Mouse (Mus musculus): ENCODE results near the gene Gm34653. TPM values are rescaled to one million over a fixed set of nuclear protein-coding genes. Genes with fewer than 3 reads are reported as not detected.
"Not testable (repeated sequence)": the region's sequence is repeated elsewhere in the genome, so short reads cannot be mapped to it uniquely, and the experiment has no call there.

Gm34653 gene
- total RNA-seq (2021): not detected in 2 replicates
- long read RNA-seq: 0 reads

DNA sequence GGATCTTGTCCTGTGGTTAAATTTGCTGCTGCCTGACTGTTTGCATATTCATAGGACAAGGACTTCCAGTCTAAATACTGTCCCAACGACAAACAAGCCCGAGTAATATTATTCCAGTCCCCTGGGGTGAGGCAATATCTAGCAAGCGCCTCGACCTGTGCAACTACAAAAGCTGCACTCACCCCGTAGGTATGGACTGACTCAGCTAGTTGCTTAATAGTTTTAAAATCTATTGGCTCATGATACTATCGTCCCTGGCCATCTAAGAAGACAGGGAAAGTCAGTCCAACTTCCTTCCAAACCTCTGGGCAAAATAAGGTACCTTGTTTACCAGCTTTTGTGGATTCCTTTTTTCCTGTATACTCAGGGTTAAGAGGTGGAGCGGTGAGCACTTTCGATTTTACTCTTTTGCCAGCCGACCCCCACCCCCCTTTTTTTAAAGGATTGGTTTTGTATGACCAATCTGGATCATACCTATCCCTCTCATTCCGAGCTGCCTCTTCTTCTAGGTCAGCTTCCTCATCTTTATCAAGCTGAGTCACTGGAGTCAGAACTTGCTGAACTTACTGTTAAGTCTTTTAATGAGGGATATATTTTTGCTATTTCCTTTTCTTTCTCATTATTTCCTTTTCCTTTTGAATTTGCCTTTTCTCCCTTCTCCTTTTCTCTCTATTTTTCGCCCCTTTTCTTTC lies at the start of gene Gm34653:
TSS of gene Gm34653 (plus strand) at position 242 of the 692 bp plus-strand sequence.
- DNase-seq: not testable (repeated sequence)

DNA sequence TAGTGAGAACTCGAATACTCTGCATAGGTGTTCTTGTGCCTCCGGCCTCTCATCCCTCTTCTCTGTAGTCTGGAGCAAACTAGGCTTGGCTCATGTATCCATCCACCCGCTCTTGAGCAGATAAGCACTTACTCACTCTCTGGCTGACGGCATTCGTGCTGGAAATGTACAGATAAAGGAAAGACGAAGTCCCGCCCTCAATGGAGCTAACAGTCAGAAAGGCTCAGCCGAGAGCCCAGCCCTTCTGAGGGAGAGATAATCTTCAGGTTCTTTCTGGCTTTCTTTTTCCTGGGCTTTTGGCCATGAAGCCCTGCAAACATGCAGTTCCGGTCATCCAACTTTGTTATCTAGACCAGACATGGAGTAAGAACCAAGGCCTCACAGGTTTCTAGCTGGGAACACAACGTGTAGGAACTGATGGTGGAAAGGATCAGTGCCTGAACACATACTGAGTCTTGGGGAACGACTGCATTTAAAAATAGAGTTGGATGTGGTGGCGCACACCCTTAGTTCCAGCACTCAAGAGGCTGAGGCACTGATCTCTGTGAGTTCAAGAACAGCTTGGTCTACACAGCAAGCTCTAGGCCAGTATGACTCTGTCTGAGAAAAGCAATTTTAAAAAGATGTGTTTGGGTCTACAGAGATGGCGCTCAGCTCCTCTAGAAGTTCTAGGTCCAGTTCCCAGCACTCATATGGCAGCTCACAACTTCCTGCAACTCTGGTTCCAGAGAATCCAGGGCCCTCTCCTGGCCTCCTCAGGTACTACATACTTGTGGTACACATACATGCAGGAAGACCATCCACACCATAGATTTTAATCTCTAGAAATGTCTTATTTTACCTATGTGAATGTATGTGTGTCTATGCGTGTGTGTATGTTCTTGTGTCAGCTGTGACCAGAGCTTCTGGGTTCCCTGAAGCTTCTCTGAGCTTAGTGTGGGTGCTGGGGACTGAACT lies 49.5 kb upstream of the Gm34653 start:
- DNase-seq: no peak

DNA sequence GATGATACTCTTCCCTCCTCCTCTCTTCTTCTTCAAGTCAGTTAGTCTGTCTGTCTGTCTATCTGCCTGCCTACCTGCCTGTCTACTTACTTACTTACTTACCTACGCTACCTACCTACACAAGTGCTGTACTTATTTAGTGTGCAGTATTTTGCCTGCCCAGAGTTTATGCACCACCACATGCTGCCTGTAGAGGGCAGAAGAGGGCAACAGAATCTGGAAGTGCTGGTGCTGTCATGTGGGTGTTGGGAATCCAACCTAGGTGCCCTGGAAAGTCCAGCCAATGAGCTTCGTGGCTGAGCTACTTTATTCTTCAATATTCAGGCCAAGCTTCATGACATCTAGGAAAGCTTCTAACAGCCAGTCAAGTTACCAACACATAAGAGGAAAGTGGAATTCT lies 48.7 kb upstream of the Gm34653 start:
- DNase-seq: peak; percentile 38

DNA sequence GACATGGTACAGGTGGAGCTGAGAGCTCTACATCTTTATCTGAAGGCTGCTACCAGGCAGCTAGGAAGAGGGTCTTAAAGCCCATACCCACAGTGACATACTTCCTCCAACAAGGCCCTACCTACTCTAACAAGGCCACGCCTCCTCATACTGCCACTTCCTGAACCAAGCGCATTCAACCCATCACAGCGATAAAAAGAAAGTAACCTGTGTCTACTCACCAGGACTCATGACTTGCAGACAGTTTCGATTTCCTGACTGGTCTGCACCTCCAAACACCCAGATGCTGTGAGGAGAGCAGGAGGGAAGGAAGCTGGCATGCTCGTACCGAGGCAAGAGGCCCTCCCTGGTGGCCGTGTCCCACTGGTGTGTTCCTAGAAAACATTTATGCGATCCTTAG lies 42.5 kb upstream of the Gm34653 start:
- no peak for DNase-seq

DNA sequence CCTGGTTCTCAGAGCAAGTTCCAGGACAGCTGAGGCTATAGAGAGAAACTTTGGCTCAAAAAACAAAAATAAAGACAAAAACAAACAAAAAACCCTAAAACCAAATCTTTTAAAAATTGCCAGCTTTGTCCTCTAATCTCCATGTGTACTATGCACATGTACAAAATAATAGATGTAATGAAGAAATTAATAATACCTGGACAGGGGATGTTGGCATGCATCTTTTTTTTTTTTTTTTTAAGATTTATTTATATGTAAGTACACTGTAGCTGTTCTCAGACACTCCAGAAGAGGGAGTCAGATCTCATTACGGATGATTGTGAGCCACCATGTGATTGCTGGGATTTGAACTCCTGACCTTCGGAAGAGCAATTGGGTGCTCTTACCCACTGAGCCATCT lies 40.3 kb upstream of the Gm34653 start:
- DNase-seq: not testable (repeated sequence)

DNA sequence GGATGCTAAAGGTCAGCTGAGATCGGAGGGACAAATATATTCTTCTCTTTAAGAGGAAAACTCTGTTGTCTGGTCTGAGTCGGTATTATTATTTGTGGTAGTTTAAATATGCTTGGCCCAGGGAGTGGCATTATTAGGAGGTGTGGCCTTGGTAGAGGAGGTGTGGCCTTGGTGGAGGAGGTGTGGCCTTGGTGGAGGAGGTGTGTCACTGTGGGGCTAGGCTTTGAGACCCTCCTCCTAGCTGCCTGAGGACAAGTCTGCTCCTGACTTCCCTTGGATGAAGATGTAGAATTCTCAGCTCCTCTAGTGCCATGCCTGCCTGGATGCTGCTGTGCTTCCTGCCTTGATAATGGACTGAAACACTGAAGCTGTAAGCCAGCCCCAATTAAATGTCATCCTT lies 38.3 kb upstream of the Gm34653 start:
- DNase-seq: no peak

DNA sequence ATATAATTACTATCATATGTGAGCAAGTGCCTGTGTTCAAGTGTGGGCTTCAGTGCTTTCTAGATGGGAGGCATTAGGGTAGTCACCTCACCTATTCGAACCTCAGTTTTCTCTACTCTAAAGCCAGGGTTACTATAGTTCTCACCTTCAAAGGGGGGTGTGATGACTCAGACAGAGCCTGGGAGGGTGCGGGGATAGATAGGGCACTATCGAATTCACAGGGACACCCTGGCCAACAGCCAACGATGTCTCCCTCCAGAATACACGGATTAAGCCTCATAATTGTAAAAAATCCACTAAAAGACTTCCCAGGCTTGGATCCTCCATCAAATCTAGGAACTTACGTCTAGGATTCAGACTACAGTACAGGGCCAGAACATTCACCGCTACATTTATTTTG lies 37.4 kb upstream of the Gm34653 start:
- no peak for DNase-seq

DNA sequence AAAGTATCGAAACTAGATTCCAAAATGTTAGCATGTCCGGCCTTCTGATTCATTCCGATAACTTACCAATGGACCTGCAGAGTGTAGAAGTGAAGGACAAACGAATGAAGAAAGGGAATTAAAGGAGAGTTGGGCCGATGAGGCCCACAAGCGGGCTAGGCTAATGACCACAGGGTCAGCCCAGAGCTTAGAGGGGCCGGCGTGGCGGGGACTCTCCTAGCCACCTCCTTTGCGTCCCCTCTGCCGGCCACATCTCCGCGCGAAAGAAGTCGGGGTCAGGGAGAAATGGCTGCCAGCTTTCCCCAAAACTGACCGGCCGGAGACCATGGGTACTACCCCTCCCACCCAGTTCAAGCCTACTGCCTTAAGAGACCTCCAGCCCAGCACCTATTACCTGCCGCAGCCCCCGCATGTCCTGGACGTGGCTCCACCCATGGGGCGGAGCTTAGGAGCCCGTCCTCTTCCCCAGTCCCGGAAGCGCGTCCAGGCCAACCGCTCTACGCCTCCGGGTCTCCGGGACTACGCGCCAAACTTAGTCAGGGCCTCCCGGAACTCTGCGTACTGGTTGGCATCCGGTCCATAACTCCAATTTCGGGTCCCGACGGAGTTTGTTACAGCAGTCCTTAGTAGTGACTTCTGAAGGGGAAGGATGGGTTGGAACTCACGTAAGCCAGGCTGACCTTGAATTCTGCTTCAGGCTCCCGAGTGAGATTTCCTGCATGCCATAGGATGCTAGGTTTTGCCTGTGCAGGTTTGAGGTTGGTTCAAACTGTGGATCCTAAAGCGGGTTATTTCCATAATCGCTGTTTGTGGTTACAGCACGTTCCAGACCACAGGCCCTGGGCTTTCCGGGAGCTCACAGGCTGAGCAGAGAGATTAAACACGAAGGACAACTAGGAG lies 33.2 kb upstream of the Gm34653 start, which contains the start of gene Rabepk:
TSS of gene Rabepk (minus strand) at position 556 of the 900 bp plus-strand sequence.
- peak; percentile 84 for DNase-seq

DNA sequence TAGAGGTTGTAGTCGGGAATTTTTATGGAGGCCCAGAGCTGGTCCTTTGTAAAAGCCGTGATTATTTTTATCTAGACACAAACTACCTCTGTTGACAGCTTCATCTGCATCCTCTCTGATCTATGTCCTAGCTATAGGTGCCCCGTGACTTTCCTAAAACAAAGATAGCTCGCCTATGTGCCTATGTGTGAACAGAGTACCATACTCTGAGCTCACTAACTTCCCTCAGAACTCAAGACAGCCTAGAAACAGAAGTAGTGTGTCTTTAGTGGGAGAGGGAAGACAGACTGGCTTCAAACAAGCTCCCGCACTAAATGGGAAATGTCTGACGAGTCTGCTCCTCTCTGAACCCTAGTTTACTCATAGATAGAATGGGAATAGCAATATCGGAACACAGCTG lies 32.4 kb upstream of the Gm34653 start:
- DNase-seq: no peak

DNA sequence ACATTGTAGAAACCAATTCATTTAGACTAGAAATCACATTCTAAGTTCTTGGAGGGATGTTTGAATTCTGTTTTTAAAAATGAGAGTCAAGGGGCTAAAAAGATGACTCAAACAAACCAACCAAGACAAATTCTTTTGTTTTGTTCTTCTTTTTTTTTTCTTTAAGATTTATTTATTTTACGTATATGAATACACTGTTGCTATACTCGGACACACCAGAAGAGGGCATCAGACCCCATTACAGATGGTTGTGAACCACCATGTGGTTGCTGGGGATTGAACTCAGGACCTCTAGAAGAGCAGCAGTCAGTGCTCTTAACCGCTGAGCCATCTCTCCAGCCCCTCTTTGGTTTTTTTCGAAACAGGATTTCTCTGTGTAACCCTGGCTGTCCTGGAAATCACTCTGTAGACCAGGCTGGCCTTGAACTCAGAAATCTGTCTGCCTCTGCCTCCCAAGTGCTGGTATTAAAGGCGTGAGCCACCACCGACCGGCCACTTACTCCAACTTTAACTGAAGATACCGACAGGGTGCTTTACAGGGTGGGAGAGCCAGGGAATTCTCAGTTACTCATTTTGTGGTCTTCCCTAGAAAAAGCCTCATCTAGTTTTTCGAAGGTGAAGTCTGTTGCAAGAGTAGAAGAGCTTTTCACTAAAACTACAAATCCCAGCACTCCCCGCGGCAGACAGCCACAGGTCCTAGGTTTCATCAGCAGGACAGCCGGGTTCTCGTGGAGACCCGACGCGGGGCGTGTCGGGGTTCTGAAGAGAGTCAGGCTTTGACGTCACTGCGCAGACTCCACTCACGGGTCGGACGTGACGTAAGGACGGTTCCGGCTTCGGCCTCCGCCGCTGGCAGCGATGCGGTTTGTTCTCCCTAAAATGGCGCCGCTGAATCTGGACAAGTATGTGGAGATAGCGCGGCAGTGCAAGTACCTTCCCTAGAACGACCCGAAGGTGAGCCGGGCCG lies 31.0 kb upstream of the Gm34653 start:
- DNase-seq: peak; percentile 94

DNA sequence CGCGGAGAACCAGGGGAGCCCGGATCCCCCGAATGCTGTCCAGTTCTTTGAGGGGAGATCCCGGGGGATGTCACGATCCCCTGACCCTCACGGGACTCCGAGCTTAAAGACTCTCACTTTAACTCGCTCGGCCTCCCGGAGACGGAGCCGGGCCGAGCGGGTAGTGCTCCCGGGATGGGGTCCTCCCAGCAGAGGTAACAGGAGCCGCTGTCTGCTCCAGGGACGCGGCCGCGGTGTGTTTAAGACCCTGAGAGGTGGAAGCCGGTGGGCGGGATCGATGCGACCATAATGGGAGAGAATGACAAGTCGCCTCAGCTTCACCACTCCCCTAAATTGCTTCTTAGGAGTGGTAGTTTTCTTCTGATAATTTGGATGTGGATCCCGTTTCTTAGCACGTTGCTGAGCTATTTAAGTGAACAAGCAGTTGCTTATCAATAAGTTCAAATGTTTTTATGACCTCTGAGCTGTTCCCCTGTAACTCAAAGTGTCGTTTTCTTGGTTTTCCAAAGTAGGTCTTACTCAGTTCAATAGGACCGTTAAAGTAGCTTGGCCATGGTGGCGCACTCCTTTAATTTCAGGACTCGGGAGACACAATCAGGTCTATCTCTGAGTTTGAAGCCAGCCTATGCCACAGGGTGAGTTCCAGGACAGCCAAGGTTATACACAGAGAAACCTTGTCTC lies 30.1 kb upstream of the Gm34653 start:
- peak; percentile 23 for DNase-seq

DNA sequence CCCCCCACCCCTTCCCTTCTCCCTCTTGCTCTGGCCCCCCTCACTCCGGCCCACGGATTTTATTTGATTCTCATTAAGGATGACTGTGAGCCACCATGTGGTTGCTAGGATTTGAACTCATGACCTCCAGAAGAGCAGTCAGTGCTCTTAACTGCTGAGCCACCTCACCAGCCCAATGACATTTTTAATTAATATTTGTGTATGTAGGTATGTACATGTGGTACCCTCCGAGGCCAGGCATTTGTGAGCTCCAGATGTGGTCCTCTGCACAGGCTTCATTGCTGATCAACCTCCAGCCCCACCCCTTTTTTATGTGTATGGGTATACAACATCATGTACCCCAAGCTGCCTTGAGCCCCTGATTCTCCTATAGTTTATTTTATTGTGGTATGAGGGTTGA lies 29.1 kb upstream of the Gm34653 start:
- no peak for DNase-seq

DNA sequence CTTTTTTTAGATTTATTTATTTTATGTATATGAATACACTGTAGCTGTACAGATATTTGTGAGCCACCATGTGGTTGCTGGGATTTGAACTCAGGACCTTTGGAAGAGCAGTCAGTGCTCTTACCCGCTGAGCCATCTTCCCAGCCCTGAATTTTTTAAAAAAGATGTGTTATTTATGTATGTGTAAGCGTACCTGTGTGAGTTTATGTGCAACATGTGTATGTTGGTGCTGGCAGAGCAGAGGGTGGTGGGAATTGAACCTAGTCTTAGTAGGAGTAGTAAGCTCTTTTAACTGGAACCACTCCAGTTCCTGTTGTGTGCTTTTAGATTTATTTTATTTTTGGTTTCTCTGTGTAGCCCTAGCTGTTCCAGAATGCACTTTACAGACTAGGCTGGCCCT lies 28.6 kb upstream of the Gm34653 start:
- no peak for DNase-seq

DNA sequence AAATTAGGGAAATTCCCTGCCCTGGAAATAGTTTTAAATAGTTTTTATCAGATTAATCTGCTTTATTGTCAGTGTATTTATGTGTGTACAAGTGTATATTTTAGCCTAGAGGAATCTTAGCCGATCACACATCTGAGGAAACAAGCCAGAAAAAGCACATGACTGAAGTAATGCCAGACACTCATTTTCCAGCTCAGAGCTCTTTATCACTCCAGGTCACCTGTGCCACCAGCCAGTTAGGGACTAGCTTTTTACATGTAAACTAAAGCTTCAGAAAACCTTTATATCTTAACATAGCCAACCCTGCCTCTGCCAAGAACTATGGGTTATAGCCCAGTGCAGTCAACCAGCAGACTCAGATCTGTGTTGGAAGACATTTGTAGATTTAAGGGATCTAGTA lies 28.0 kb upstream of the Gm34653 start:
- no peak for DNase-seq

DNA sequence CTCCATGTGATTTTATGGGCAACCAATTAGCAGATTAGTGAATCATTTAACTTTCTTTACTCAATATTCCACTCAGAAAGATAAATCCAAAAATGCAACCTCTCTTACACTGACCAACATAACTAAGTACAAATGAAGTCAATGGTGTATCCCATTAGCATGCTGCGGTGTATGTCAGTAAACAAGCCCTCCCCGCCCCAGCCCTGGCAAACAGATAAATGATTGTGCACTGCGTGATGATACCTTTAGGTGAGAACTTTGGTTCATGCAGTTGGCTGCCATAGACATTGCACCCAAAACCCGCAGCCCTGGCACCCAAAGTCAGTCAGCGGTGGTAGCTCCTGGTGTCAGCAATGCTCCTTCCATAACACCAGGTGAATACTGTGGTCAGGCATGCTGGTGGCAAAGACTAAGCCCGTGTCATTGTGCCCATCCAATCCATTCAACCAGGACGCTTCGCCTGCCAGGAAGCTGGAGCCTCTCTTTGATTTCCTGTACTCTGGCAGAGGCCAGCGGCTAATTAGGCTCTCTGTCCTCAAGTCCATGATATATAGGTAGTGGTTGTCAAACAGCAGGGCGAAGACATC lies 27.4 kb upstream of the Gm34653 start:
- no peak for DNase-seq

DNA sequence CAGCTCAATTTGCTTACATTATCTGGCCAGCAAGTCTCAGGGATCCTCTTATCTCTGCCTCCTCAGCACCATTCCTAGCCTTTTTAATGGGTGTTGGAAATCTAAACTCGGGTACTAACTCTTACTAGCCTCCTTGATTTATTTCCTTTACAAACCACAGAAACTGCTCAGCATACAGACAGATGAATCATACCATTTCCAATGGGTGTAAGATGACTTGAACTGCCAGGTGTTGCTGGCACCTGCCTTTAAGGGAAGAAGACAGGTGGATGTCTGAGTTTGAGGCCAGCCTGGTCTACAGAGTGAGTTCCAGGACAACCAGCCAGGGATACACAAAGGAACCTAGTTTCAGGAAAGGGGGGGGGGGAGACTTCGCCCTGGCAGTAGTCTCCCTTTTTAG lies 24.8 kb upstream of the Gm34653 start:
- DNase-seq: no peak

DNA sequence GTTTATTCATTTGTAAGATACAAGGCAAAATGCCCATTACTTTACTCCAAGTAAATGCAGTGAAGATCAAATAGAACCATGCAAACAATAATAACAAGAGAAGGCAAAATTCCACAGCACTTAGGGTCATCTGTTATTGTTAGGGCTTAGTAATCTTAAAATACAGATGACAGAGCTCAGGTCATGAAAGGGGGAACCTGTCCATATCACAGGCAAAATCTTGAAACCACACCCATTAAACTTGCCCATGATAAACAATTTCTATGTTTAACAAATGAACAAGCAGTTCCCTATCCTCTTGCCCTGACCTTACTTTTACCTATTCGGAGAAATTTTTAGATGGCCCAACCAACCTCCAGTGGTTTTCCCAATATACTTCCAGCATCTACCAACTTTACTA lies 23.2 kb upstream of the Gm34653 start:
- no peak for DNase-seq

DNA sequence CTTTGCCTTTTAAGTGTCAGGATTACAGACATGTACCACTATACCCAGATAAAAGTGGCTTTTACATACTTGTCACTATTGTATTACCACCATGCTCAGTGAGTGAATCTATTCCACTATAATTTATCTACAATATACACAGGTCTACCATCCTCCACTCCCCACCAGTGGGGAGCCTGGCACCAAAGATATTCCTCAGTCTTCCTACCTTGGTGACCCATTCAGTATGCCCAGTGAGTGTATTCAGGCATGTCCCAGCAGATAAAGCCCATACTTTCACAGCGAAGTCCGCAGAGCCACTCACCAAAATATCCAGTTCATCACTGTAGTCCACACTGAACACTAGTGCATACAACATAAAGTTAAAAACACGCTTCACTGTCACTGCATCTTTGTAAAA lies 22.0 kb upstream of the Gm34653 start:
- no peak for DNase-seq

DNA sequence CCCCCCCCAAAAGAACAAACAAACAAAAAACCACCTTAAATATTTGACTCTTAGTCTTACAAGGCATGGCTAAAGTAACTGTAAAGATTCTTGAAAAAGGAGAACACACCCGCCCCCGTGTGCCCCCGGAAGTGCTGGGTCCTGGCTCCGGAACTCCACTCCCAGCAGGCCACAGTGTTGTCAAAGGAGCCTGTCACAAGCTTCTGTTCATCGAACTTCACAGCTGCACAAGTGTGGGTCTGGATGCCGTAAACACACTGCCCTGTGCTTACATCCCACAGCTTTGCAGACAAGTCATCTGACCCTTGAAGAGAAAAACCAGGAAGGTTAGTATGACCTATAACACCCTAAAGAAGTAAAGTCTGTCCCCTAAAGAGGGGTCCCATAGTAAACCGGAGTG lies 20.1 kb upstream of the Gm34653 start:
- DNase-seq: no peak

DNA sequence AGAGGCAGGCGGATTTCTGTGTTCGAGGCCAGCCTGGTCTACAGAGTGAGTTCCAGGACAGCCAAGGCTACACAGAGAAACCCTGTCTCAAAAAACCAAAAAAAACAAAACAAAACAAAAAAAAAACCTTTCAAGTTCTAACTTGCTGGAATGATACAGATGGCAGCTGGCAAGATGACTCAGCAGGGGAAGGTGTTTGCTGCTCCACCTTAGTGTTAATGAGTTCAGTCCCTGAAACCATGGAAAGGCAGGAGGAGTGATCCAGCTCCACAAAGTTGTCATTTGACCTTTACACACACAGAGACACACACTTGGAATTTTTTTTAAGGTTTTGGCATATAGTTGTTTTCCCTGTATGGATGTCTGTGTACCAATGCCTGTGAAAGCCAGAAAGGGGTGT lies 16.9 kb upstream of the Gm34653 start:
- DNase-seq: not testable (repeated sequence)

Measured in adrenal gland, postnatal 25 days (tissue).